Mouse (Mus musculus): ENCODE measurements at regions not wholly inside any gene's neighbourhood (a gene's known extent, or its start where the extent isn't known, plus 50 kb on each side); places are given as distances from the start of the nearest gene placed in this dataset.

GRCm38 (mm10) chr8:89370816-89371772, 327.1 kb upstream of the Sall1 start:
- no peak for DNase-seq (ENCODE audit: low spot score in 2 of 2)

GRCm38 (mm10) chr8:89365430-89365829, 321.5 kb upstream of the Sall1 start:
- DNase-seq (ENCODE audit: low spot score in 2 of 2), result no peak

DNA sequence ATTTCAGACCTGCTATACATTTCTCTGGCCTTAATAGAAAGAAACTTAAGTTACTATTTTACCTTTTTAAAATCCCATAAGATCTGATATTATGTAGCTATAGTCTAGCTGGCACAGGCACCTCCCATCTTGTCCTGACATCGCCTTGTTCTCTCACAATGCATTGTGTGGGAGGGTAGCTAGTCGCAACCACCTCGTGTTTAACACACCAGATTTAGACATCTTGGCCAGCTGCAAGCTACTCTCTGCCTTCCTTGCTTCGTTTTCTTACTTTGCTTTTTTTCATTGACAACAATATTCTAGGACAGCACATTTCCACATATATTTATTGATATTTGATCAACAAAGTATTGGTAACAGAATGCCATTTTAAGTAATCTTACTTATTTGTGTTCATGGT, 314.4 kb upstream of the Sall1 start:
- no peak for DNase-seq (ENCODE audit: low spot score in 2 of 2)

- no peak for DNase-seq (ENCODE audit: low spot score in 2 of 2)
Observed at GRCm38 (mm10) chr8:89345547-89345946, 301.6 kb upstream of the Sall1 start.

- DNase-seq (ENCODE audit: low spot score in 2 of 2), result no peak
Observed at GRCm38 (mm10) chr8:89341686-89342085, 297.7 kb upstream of the Sall1 start.

DNA sequence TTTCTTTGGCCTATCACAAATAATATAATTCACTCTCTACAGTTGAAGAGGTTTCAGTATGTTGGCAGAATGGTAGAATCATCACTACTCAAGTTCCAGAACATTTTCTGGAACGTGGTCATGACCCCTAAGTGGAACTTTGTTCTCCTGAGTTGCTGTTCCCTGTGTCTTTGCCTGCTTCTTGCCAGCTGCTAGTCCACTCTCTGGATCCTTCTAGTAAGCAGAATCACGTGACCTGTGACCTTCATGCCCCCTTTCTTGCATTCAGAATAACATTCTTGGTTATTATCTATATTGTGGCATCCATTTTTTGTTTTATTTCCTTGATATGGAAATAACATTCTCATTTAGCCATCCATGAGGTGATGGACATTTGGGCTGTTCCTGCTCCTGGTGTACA, 291.5 kb upstream of the Sall1 start:
- DNase-seq (ENCODE audit: low spot score in 2 of 2), result no peak

GRCm38 (mm10) chr8:89325751-89326351, 281.9 kb upstream of the Sall1 start:
- DNase-seq (ENCODE audit: low spot score in 2 of 2), result no peak

GRCm38 (mm10) chr8:89325248-89325645, 281.3 kb upstream of the Sall1 start:
- no peak for DNase-seq (ENCODE audit: low spot score in 2 of 2)

DNA sequence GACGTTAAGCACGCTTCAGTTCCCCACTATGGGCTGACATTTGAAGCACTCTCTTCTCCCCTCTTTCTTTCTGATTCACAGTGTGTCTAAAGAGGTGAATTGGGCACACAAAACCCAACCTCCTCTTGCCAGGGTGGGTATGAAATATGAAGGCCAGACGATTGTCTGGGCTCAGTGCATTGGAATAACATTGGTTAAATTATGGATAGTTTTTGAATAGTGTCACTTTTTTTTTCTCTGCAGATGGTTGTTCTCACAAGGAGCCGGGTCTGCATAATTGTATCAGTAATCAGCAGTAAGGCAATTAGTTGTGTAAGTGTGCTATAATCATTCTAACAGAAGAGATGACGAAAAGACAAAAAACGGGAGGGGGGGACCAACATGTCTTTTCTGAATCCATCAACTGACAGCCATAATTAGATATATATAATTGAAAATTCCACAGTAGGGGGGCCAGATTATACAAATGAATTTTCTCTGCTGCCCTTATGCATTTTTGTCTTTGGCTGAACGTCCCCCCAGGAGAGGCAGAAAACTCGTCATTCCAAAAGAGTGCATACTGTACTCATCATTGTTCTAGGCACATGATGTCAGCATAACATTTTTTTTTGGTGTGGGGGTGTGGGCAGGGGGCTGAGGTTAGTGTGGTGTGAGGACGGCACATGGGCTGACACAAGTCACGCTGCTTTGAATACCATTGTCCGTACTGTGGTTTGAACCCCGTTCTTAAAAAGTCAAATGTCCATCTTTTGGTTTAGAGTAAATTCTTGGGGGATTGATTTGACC, 280.7 kb upstream of the Sall1 start:
- DNase-seq (ENCODE audit: low spot score in 2 of 2), result no peak

DNA sequence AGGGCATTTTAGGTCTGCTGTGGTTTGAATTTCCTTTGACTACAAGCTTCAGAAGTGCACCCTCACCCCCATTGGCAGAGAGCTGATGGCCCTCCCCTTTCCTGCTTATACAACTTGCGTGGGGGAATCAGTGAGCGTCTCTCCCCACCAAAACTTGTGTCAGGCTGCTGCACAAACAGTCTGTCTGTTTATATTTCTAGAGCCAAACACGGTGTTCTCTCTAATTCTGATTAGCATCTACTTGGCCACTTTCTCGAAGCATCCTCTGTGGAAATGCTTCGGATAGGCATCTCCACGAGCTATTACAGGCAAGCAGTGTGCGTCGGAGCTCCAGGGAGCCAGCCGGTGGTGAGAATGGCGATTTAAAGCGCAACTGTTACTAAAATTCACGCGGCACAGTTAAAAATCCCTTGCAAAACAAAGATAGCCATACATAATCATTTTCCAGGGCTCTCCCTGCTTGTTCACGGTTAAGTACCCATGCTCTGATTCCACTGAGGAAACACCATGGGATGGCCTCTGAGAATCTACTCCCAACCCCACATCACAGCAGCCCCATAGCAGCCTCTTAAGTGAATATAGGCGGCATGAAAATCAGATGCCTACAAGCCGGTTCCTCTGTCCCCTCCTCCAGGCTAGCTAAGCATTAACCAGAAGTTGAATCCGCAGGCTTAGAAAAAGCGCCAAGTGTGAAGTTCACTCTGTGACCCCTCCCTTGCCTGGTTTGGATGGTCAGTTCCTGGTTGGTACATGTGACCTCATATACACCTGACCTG, 273.7 kb upstream of the Sall1 start:
- no peak for DNase-seq (ENCODE audit: low spot score in 2 of 2)

DNA sequence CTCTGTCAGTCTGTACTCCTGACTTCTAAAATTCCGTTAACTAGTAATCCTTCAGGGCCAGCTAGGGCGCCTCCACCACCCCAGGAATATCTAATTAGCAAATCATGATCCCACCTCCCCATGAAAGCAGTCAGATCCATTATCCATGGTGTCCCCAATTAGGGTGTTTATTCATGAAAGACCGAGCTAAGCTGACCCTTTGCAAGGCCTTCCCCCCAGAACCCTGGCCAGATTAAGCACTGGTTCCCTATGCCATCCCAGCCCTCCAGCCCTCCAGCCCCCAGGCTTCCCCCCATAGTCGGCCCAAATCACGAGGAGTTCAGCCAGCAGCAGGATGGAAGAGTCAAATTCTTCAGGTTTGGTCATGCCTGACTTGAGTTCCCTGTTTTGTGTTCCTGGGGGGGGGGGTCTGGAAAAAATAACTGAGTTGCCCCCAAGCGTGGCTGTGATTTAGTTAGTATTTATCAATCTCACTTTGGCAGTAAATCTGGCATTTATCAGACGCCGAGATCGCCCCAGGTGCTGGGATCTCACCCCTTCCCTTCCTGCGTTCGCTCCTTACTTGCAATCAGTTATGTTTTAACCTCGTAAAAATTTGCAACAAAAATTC, 272.7 kb upstream of the Sall1 start:
- no peak for DNase-seq (ENCODE audit: low spot score in 2 of 2)

DNA sequence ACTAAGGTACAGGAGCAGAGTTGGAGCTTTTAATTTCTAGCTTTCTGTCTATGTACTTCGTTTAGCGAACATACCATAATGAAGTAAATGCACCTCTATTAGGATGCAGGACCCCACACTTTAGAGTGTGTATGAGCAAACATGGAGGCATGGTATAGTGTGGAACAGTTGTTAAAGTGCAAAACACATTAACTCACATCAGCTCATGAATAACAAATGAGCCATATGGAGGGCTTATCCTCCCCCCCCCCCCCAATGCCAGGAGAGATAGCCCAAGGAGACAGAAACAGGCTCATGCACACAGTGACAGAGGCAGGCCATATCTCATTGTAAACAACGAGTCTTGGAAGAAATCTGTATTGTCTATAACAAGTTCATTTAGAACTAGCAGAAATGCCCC, 270.9 kb upstream of the Sall1 start:
- DNase-seq (ENCODE audit: low spot score in 2 of 2), result no peak

- no peak for DNase-seq (ENCODE audit: low spot score in 2 of 2)
Observed at GRCm38 (mm10) chr8:89310696-89311214, 266.8 kb upstream of the Sall1 start.

DNA sequence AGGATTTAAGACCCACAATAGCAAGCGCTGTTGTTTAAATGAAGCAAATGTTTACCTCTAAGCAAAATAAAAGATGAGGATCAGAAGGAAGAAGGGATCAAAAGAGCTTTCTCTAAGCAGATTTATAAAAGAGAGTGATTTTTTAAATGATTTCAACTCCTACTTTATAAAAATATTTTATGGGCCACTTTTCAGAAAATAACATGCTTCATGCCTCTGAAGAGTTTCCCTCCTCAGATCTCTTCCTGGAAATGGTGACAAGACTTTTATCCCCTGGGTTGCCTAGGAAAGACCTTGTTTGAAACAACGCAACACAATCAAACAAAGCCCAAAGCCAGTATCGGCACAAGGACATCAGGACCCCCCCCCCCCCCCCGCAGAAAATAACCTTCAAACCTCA, 265.6 kb upstream of the Sall1 start:
- DNase-seq (ENCODE audit: low spot score in 2 of 2), result no peak

DNA sequence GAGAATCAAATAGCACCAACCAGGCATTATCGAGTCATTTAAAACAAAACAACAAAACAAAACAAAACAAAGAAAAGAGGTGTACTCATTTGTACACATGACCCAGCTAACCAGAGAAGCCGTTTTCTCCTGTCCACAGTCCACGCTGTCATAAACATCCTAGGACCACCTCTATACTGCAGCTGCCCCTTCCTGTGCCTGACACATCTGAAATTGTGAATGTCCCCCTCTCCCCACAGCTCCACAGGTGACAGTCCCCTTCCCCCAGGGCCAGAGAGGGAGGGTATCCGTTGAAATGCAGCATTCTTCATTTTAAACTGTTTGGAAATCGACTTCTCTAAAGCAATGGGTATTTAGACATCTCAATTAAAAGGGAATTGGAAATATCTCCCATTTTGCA, 265.0 kb upstream of the Sall1 start:
- DNase-seq (ENCODE audit: low spot score in 2 of 2), result no peak

GRCm38 (mm10) chr8:89308532-89308931, 264.6 kb upstream of the Sall1 start:
- no peak for DNase-seq (ENCODE audit: low spot score in 2 of 2)

DNA sequence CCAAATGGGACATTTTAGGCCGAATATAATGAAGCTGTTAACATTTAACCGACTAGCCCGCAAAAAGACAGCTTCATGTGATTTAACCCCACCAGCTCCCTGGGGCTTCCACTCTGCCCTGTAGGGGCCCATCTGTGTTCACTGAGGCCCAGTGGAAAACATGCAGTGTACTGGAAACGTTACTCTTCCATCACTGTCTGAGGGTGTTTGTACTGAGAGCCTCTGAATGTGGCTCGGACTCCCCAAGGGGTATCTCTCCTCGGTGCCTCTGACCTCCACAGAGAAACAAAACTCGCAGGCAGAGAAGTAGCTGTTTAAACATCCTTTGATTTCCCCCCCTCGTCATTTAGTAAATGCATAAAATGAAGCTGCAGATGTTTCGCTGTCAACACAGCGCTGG, 263.6 kb upstream of the Sall1 start:
- no peak for DNase-seq (ENCODE audit: low spot score in 2 of 2)

GRCm38 (mm10) chr8:89307085-89307484, 263.1 kb upstream of the Sall1 start:
- no peak for DNase-seq (ENCODE audit: low spot score in 2 of 2)

DNA sequence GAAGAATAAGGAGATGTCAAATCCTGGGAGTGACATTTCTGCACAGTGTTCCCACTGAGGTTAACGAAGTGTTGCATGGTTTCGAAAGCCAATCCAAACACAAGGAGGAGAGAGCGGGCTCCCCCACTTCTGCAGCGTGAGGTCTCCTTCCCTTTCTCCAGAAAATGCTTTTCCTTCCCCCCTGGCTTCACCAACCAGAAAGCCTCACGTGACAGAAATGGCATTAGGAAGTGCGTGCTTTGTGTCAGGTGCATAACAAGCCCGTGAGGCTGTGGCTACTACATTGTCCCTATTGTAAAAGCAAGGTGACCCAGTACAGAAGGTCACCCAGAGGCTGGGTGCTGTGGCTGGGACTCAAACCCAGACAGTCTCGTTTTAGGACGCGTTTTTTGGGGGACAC, 260.2 kb upstream of the Sall1 start:
- DNase-seq (ENCODE audit: low spot score in 2 of 2), result no peak

- no peak for DNase-seq (ENCODE audit: low spot score in 2 of 2)
Observed at GRCm38 (mm10) chr8:89303326-89303725, 259.4 kb upstream of the Sall1 start.

GRCm38 (mm10) chr8:89299637-89300036, 255.7 kb upstream of the Sall1 start:
- no peak for DNase-seq (ENCODE audit: low spot score in 2 of 2)
